Mouse (Mus musculus) hindbrain, embryonic 16.5 days (tissue): Measurements from ENCODE around the gene Gif. TPM values are rescaled to one million over a fixed set of nuclear protein-coding genes. Genes with fewer than 3 reads are reported as not detected.

Source experiments
- ATAC-seq: fragments of 200-750 bp; cut with Nextera tagmentation; 2 replicates; pipeline ENCODE4 v1.8.0; 2017; ENCODE audit warnings: moderate TSS enrichment, moderate library complexity
- H3K27ac ChIP-seq: fragments of 300-500 bp; sonication (generic); 2 replicates; pipeline ENCODE4 v1.5.1; 2014; ENCODE audit warnings: low read depth, mild to moderate bottlenecking, control low read depth, low read length, moderate library complexity
- H3K27me3 ChIP-seq: fragments of 300-500 bp; sonication (generic); replicated peaks from 2 replicates; pipeline ENCODE4 v1.6.1; 2014; ENCODE audit warnings: low read length; ENCODE audit not compliant: control insufficient read depth, insufficient read depth
- H3K36me3 ChIP-seq: fragments of 300-500 bp; sonication (generic); 2 replicates; pipeline ENCODE4 v1.6.1; 2014; ENCODE audit warnings: mild to moderate bottlenecking, low read length, moderate library complexity, mixed read lengths; ENCODE audit not compliant: control insufficient read depth, insufficient read depth
- H3K4me1 ChIP-seq: fragments of 300-500 bp; sonication (generic); 2 replicates; pipeline ENCODE4 v1.6.1; 2014; ENCODE audit warnings: low read depth, low read length; ENCODE audit not compliant: control insufficient read depth, insufficient read depth
- H3K4me2 ChIP-seq: fragments of 300-500 bp; sonication (generic); 2 replicates; pipeline ENCODE4 v1.6.1; 2014; ENCODE audit warnings: mild to moderate bottlenecking, low read length, control low read depth, moderate library complexity
- H3K4me3 ChIP-seq: fragments of 300-500 bp; sonication (generic); 2 replicates; pipeline ENCODE4 v1.5.1; 2014; ENCODE audit warnings: mild to moderate bottlenecking, low read length, control low read depth, moderate library complexity
- H3K9ac ChIP-seq: fragments of 300-500 bp; sonication (generic); 2 replicates; pipeline ENCODE4 v1.6.1; 2014; ENCODE audit warnings: low read depth, mild to moderate bottlenecking, control low read depth, low read length, moderate library complexity
- H3K9me3 ChIP-seq: fragments of 300-500 bp; sonication (generic); 2 replicates; pipeline ENCODE4 v1.6.1; 2014; ENCODE audit warnings: mild to moderate bottlenecking, low read length, moderate library complexity; ENCODE audit not compliant: control insufficient read depth
- WGBS: fragments of 180-500 bp; shearing (Covaris S2); extraction: QIAGEN DNeasy Blood & Tissue Kit; methylation state at CpG from one replicate; pipeline ENCODE4 v1.1.7; 2014; 5-methylcytosine and 5-hydroxymethylcytosine counted together
- polyA plus RNA-seq: library from polyadenylated mRNA; unstranded; fragments of >200 nt; fragmentation: Nextera tagmentation; extraction: Ambion mirVana; gene quantifications from 2 replicates; pipeline ENCODE4 v1.2.1, GENCODE M21; 2015

Gif gene
- not detected in 2 replicates for polyA plus RNA-seq

GRCm38 (mm10) chr19:11747298-11747697, at the start of gene Gif:
TSS of gene Gif (plus strand) at chr19:11747554.
- no peaks in the 10 kb centered on the region for H3K4me1 ChIP-seq
- no peaks in the 10 kb centered on the region for H3K36me3 ChIP-seq
- no peak for ATAC-seq
- no peak within 1 kb of the TSS for H3K27ac ChIP-seq
- no peak within 1 kb of the TSS for H3K4me3 ChIP-seq
- WGBS = 90% methylated on average over 2 of the region's 2 CpGs
- H3K9me3 ChIP-seq = no peaks in the 10 kb centered on the region
- no peak within 1 kb of the TSS for H3K9ac ChIP-seq
- no peak within 1 kb of the TSS for H3K4me2 ChIP-seq
- no peaks in the 10 kb centered on the region for H3K27me3 ChIP-seq

DNA sequence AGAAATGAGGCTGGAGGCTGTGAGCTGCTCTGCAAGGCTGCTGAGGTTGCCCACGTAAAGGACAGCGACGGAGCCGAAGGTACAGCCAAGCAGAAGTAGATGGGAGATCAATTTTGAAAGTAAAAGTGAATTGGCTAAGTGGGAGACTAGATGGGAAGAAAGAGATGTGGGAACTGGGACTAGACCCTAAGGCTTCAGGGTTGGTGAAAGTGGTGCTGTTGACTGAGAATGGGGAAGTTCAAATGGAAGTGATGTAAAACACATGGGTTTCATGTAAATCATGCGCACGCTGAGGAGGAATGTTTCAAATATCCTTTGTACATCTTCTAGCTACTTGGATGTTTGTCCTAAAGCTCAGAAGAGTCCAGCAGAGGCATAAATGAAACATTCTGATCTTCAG, 49.0 kb upstream of the Gif start:
- Histone ChIP-seq H3K27ac (no peak overlapping the region), H3K4me3 (no peak overlapping the region), H3K4me2 (no peak overlapping the region), H3K27me3 (no peaks in the 10 kb centered on the region), H3K9me3 (no peaks in the 10 kb centered on the region), H3K36me3 (no peaks in the 10 kb centered on the region), H3K4me1 (no peaks in the 10 kb centered on the region), H3K9ac (no peak overlapping the region)
- 94% methylated on average over 6 of the region's 6 CpGs for WGBS
- ATAC-seq = no peak

GRCm38 (mm10) chr19:11712451-11712850, 34.9 kb upstream of the Gif start:
- Histone ChIP-seq H3K4me1 (no peaks in the 10 kb centered on the region), H3K27me3 (no peaks in the 10 kb centered on the region), H3K27ac (no peak overlapping the region), H3K4me2 (no peak overlapping the region), H3K4me3 (no peak overlapping the region), H3K9ac (no peak overlapping the region), H3K36me3 (no peaks in the 10 kb centered on the region), H3K9me3 (no peaks in the 10 kb centered on the region)
- no peak for ATAC-seq
- 88% methylated on average over 4 of the region's 4 CpGs for WGBS

DNA sequence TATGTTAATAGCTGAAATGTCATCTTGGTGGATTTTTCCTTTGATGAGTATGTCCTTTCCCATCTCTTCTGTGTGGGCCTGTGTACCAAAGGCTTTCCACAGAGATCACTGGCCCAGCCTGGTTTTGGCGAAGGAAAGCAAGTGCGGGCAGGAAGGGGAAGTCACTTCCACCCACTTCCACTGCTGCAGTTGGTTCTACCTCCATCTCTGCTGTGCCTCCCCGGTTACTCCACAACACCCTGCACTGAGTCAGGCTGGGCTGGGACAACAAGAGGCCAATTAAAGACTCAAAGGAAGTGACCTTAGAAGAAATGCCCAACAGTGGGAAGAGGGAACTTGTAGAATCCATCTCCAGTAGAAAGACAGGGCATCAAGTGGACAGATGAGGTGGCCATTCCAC, 27.3 kb upstream of the Gif start:
- H3K9ac ChIP-seq = no peak overlapping the region
- ATAC-seq = no peak
- no peak overlapping the region for H3K4me2 ChIP-seq
- H3K27me3 ChIP-seq = no peaks in the 10 kb centered on the region
- H3K4me1 ChIP-seq = no peaks in the 10 kb centered on the region
- 93% methylated on average over 3 of the region's 3 CpGs for WGBS
- H3K36me3 ChIP-seq = no peaks in the 10 kb centered on the region
- no peak overlapping the region for H3K4me3 ChIP-seq
- H3K27ac ChIP-seq = no peak overlapping the region
- H3K9me3 ChIP-seq = no peaks in the 10 kb centered on the region

GRCm38 (mm10) chr19:11723870-11724269, 23.5 kb upstream of the Gif start:
- no peak for ATAC-seq
- no peak overlapping the region for H3K9ac ChIP-seq
- 93% methylated on average over 2 of the region's 2 CpGs for WGBS

GRCm38 (mm10) chr19:11724275-11724674, 23.1 kb upstream of the Gif start:
- no peak overlapping the region for H3K4me2 ChIP-seq
- H3K9ac ChIP-seq = no peak overlapping the region
- H3K27ac ChIP-seq = no peak overlapping the region
- H3K4me3 ChIP-seq = no peak overlapping the region
- no peaks in the 10 kb centered on the region for H3K36me3 ChIP-seq
- no peaks in the 10 kb centered on the region for H3K27me3 ChIP-seq
- no peak for ATAC-seq
- H3K9me3 ChIP-seq = no peaks in the 10 kb centered on the region
- H3K4me1 ChIP-seq = no peaks in the 10 kb centered on the region
- 87% methylated on average over 6 of the region's 6 CpGs for WGBS

More at GRCm38 (mm10) chr19:11723870-11724269, 23.5 kb upstream of the Gif start:
- H3K27me3 ChIP-seq = no peaks in the 10 kb centered on the region
- H3K4me2 ChIP-seq = no peak overlapping the region
- H3K9me3 ChIP-seq = no peaks in the 10 kb centered on the region
- no peak overlapping the region for H3K27ac ChIP-seq
- H3K4me3 ChIP-seq = no peak overlapping the region
- H3K36me3 ChIP-seq = no peaks in the 10 kb centered on the region
- H3K4me1 ChIP-seq = no peaks in the 10 kb centered on the region

GRCm38 (mm10) chr19:11725915-11726314, 21.4 kb upstream of the Gif start:
- ATAC-seq = no peak
- 86% methylated on average over 2 of the region's 2 CpGs for WGBS
- Histone ChIP-seq H3K9ac (no peak overlapping the region), H3K4me2 (no peak overlapping the region), H3K4me3 (no peak overlapping the region), H3K27me3 (no peaks in the 10 kb centered on the region), H3K4me1 (no peaks in the 10 kb centered on the region), H3K36me3 (no peaks in the 10 kb centered on the region), H3K27ac (no peak overlapping the region), H3K9me3 (no peaks in the 10 kb centered on the region)

- Histone ChIP-seq H3K27me3 (no peaks in the 10 kb centered on the region), H3K4me2 (no peak overlapping the region), H3K9me3 (no peaks in the 10 kb centered on the region), H3K27ac (no peak overlapping the region), H3K36me3 (no peaks in the 10 kb centered on the region), H3K4me3 (no peak overlapping the region), H3K9ac (no peak overlapping the region), H3K4me1 (no peaks in the 10 kb centered on the region)
- WGBS = 94% methylated on average over 5 of the region's 5 CpGs
- no peak for ATAC-seq
Observed at GRCm38 (mm10) chr19:11727304-11727703, 20.1 kb upstream of the Gif start.

GRCm38 (mm10) chr19:11730278-11730677, 17.1 kb upstream of the Gif start:
- H3K27me3 ChIP-seq = no peaks in the 10 kb centered on the region
- H3K9ac ChIP-seq = no peak overlapping the region
- no peaks in the 10 kb centered on the region for H3K9me3 ChIP-seq
- H3K27ac ChIP-seq = no peak overlapping the region
- 91% methylated on average over 1 of the region's 1 CpGs for WGBS
- no peaks in the 10 kb centered on the region for H3K4me1 ChIP-seq
- no peaks in the 10 kb centered on the region for H3K36me3 ChIP-seq
- no peak overlapping the region for H3K4me2 ChIP-seq
- no peak overlapping the region for H3K4me3 ChIP-seq
- ATAC-seq = no peak

DNA sequence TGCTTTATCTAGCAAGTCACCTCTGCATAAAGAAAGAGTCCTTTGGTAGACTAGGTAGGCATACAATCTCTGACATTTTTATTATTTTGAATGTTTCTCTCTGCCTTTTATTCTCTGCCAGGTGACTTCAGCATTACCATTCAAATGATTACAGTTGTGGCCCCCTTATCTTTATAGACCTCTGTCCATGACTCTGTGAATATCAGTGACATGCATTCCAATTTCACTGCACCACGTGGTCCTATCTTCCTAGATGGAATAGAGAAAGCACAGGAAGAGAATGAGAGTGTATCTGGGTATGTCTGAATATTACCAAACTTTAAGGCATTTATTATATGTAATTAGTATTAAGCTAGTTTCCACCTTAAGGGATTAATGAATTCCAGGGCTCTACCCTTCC, 10.9 kb upstream of the Gif start:
- Histone ChIP-seq H3K36me3 (no peaks in the 10 kb centered on the region), H3K27me3 (no peaks in the 10 kb centered on the region), H3K27ac (no peak overlapping the region), H3K4me2 (no peak overlapping the region), H3K4me1 (no peaks in the 10 kb centered on the region), H3K4me3 (no peak overlapping the region), H3K9me3 (no peaks in the 10 kb centered on the region), H3K9ac (no peak overlapping the region)
- 57% methylated on average over 1 of the region's 1 CpGs for WGBS
- no peak for ATAC-seq
